Mouse (Mus musculus) hindbrain, embryonic 16.5 days (tissue): ENCODE data around the gene Hivep2. TPM values are rescaled to one million over a fixed set of nuclear protein-coding genes. Genes with fewer than 3 reads are reported as not detected.

Experiments
- ATAC-seq: fragments of 200-750 bp; cut with Nextera tagmentation; 2 replicates; pipeline ENCODE4 v1.8.0; 2017; ENCODE audit warnings: moderate TSS enrichment, moderate library complexity
- H3K27ac ChIP-seq: fragments of 300-500 bp; sonication (generic); 2 replicates; pipeline ENCODE4 v1.5.1; 2014; ENCODE audit warnings: low read depth, mild to moderate bottlenecking, control low read depth, low read length, moderate library complexity
- H3K27me3 ChIP-seq: fragments of 300-500 bp; sonication (generic); replicated peaks from 2 replicates; pipeline ENCODE4 v1.6.1; 2014; ENCODE audit warnings: low read length; ENCODE audit not compliant: control insufficient read depth, insufficient read depth
- H3K36me3 ChIP-seq: fragments of 300-500 bp; sonication (generic); 2 replicates; pipeline ENCODE4 v1.6.1; 2014; ENCODE audit warnings: mild to moderate bottlenecking, low read length, moderate library complexity, mixed read lengths; ENCODE audit not compliant: control insufficient read depth, insufficient read depth
- H3K4me1 ChIP-seq: fragments of 300-500 bp; sonication (generic); 2 replicates; pipeline ENCODE4 v1.6.1; 2014; ENCODE audit warnings: low read depth, low read length; ENCODE audit not compliant: control insufficient read depth, insufficient read depth
- H3K4me2 ChIP-seq: fragments of 300-500 bp; sonication (generic); 2 replicates; pipeline ENCODE4 v1.6.1; 2014; ENCODE audit warnings: mild to moderate bottlenecking, low read length, control low read depth, moderate library complexity
- H3K4me3 ChIP-seq: fragments of 300-500 bp; sonication (generic); 2 replicates; pipeline ENCODE4 v1.5.1; 2014; ENCODE audit warnings: mild to moderate bottlenecking, low read length, control low read depth, moderate library complexity
- H3K9ac ChIP-seq: fragments of 300-500 bp; sonication (generic); 2 replicates; pipeline ENCODE4 v1.6.1; 2014; ENCODE audit warnings: low read depth, mild to moderate bottlenecking, control low read depth, low read length, moderate library complexity
- H3K9me3 ChIP-seq: fragments of 300-500 bp; sonication (generic); 2 replicates; pipeline ENCODE4 v1.6.1; 2014; ENCODE audit warnings: mild to moderate bottlenecking, low read length, moderate library complexity; ENCODE audit not compliant: control insufficient read depth
- WGBS: fragments of 180-500 bp; shearing (Covaris S2); extraction: QIAGEN DNeasy Blood & Tissue Kit; methylation state at CpG from one replicate; pipeline ENCODE4 v1.1.7; 2014; 5-methylcytosine and 5-hydroxymethylcytosine counted together
- polyA plus RNA-seq: library from polyadenylated mRNA; unstranded; fragments of >200 nt; fragmentation: Nextera tagmentation; extraction: Ambion mirVana; gene quantifications from 2 replicates; pipeline ENCODE4 v1.2.1, GENCODE M21; 2015

Gene Hivep2
- polyA plus RNA-seq, 1 experiment from 2014 or later = 12.5 TPM

DNA sequence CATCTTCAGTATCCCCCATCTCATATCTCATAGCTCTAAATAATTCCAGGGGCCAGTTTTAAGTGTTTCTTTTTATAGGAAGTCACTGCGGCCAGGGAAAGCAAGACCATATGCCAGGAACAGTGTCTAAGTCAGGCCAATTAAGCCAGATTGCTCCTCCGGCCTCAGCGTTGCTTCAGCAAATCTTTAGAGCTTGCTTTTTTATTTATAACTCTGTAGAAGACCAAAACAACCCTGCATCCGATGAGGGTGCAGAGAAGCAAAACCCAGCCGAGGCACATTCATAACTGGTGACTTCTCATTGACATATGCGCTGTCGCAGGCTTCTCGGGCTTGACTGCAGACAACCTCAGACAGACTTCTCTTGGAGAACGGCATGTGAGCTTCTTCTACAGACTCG, 225.3 kb downstream of the Hivep2 start:
- H3K9me3 ChIP-seq = no peaks in the 10 kb centered on the region
- H3K4me3 ChIP-seq = no peak overlapping the region
- H3K36me3 ChIP-seq = no peaks in the 10 kb centered on the region
- no peak overlapping the region for H3K9ac ChIP-seq
- no peak overlapping the region for H3K4me2 ChIP-seq
- no peak overlapping the region for H3K27ac ChIP-seq
- 83% methylated on average over 10 of the region's 10 CpGs for WGBS
- no peaks in the 10 kb centered on the region; the same call in 1 of the 2 replicates for H3K4me1 ChIP-seq
- no peaks in the 10 kb centered on the region for H3K27me3 ChIP-seq
- no peak for ATAC-seq

DNA sequence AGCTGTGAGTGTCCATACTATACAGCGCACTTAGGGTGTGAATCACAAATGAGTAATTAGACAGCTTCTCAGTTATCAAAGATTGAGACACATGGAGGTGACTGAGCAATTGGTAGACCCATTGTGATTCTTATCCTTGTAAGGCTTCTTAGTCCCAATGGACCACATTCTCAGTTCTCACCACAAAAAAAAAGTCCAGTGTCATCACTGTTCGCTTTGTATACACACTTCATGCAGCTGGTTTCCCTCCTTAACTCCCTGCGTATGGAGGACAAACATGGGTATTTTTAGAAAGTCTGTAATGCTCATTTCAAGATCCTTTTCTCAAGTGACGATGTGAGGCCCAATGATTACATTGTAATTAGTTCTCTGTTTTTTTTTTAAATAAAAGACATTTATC, 226.3 kb downstream of the Hivep2 start:
- Histone ChIP-seq H3K9me3 (no peaks in the 10 kb centered on the region), H3K4me2 (no peak overlapping the region), H3K36me3 (no peaks in the 10 kb centered on the region), H3K27me3 (no peaks in the 10 kb centered on the region), H3K27ac (no peak overlapping the region), H3K4me1 (no peaks in the 10 kb centered on the region; the same call in 1 of the 2 replicates), H3K4me3 (no peak overlapping the region), H3K9ac (no peak overlapping the region)
- no peak for ATAC-seq
- WGBS = 89% methylated on average over 4 of the region's 4 CpGs

DNA sequence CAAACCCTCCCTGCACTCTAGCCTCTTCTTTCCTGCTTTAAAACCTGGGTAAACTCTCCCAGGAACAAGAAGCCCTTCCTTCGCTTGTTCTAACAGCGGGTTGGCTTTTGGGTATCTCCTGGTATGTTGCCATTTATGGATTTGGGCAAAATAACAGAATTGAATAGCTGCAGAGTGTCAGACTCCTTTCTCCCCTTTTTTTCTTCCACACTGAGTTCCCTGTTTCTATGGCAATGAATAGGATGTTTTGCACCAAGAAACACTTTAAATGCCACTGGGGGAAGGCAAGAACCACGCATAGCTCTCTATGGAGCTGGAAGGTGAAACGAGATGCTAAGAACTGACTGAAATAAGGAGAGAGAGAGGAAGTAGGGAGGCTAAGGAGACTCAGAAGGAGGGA, 227.8 kb downstream of the Hivep2 start:
- Histone ChIP-seq H3K4me2 (no peak overlapping the region), H3K27ac (no peak overlapping the region), H3K27me3 (no peaks in the 10 kb centered on the region), H3K4me3 (no peak overlapping the region), H3K9me3 (no peaks in the 10 kb centered on the region), H3K36me3 (no peaks in the 10 kb centered on the region), H3K9ac (no peak overlapping the region), H3K4me1 (no peaks in the 10 kb centered on the region; the same call in 1 of the 2 replicates)
- WGBS = 44% methylated on average over 4 of the region's 4 CpGs
- ATAC-seq = no peak; the same call in 1 of the 2 replicates

DNA sequence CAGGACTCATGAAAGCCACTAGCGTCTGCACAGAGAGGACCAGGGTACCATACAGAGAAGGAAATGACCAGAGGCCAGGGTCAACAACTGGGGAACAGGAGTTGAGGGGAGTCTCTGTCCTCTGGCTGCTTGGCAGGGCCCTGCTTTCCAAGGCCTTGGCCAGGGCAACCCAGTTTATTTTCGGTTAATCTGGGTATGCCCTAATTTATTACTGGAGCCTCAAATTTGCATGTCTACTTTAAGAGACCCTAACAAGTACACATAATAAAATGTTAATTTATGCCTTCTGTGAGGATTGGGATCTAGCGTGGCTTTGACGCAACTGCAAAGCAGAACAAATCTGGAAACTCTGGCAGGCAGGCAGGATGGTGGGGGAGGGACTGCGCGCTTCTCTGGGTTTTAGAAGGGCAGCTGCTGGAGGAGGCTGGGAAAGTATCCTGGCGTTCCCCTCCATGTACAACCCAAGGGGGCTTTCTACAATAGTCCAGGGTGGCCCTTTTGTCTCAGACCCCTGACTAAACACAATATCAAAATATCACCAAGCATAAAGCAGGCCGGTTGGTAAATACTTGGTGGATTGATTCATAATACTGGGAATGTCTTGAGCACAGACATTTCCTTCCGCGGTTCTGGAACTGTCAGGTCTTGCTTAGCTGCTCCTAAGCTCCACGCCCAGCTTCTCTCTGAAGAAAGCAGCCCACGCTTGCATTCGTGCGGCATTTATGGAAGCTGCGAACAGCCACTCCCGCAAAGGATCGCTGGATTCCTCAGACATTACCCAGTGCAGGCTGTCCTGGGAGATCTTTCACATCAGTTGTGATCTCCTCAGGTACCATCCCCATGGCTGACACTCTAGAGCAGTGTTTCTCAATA, 230.1 kb downstream of the Hivep2 start:
- no peak overlapping the region for H3K9ac ChIP-seq

DNA sequence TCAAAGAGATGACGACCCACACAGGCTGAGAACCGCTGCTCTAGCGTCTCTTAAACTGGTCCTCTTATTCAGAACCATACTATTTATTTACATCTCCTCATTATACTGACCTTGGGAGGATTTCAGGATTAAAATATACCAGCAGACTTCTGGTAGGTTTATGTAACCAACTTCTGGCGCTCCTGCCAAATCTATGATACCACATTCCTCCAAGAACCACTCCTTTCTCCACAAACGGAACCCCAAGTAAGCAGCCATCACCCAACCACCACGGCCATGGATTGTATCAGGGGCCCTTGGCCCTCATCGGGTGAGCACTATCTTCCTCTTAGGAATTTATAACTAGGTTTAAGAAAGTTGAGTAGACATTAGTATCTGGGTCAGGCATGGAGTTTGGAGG, 230.9 kb downstream of the Hivep2 start:
- H3K4me3 ChIP-seq = no peak overlapping the region
- H3K9me3 ChIP-seq = no peaks in the 10 kb centered on the region
- no peak for ATAC-seq
- no peaks in the 10 kb centered on the region for H3K36me3 ChIP-seq
- no peak overlapping the region for H3K9ac ChIP-seq
- H3K4me2 ChIP-seq = no peak overlapping the region
- 92% methylated on average over 7 of the region's 7 CpGs for WGBS
- no peak overlapping the region for H3K27ac ChIP-seq
- H3K27me3 ChIP-seq = no peaks in the 10 kb centered on the region
- no peaks in the 10 kb centered on the region; the same call in 1 of the 2 replicates for H3K4me1 ChIP-seq

More for the DNA sequence above, 230.1 kb downstream of the Hivep2 start:
- peak; percentile 61 for ATAC-seq
- H3K4me3 ChIP-seq = no peak overlapping the region
- no peaks in the 10 kb centered on the region for H3K9me3 ChIP-seq
- no peak overlapping the region for H3K27ac ChIP-seq
- H3K36me3 ChIP-seq = no peaks in the 10 kb centered on the region
- H3K27me3 ChIP-seq = no peaks in the 10 kb centered on the region
- 57% methylated on average over 17 of the region's 17 CpGs for WGBS
- H3K4me1 ChIP-seq = no peaks in the 10 kb centered on the region; the same call in 1 of the 2 replicates
- no peak overlapping the region for H3K4me2 ChIP-seq

DNA sequence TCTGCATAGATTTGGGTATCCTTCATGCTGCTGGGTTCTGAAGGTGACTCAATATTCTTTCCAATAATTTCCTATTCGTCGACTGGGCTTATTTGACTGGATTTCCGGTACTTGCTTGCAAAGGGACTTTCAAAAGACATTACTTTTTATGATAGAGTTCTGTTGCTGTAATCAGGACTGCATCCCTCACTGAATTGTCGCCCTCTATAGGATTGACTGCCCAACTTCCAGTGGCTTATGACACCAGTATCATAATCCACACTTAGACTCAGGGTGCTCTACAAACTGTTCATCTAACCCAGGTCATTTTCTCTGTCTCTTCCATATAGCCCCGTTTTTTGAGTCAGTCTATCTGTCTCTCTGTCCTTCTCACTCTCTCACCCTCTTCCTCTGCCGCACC, 231.4 kb downstream of the Hivep2 start:
- Histone ChIP-seq H3K4me2 (no peak overlapping the region), H3K27me3 (no peaks in the 10 kb centered on the region), H3K9me3 (no peaks in the 10 kb centered on the region), H3K36me3 (no peaks in the 10 kb centered on the region), H3K4me3 (no peak overlapping the region), H3K4me1 (no peaks in the 10 kb centered on the region; the same call in 1 of the 2 replicates), H3K27ac (no peak overlapping the region), H3K9ac (no peak overlapping the region)
- ATAC-seq = no peak
- 74% methylated on average over 6 of the region's 6 CpGs for WGBS

DNA sequence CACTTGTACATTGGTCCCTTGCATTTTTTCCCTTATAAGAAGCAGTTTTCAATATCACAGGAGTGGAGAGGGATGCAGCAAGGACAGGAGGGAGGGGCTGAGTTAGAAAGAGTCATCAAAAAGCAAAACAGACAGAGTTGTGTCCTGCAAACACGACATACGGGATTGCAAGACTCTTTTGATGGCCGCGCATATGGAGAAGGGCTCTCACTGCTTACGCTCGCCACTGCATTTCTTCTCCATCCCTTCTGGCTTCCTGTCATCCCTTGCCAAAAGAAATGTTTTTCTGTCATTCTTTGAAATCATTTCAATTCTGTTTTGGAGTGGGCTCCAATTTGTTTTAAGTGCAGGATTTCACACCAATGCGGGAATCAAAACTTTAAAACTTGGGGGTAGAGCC, 233.5 kb downstream of the Hivep2 start:
- Histone ChIP-seq H3K9ac (no peak overlapping the region), H3K27ac (no peak overlapping the region), H3K4me3 (no peak overlapping the region), H3K4me2 (no peak overlapping the region), H3K4me1 (no peaks in the 10 kb centered on the region), H3K27me3 (no peaks in the 10 kb centered on the region), H3K36me3 (no peaks in the 10 kb centered on the region), H3K9me3 (no peaks in the 10 kb centered on the region)
- no peak for ATAC-seq
- 63% methylated on average over 7 of the region's 7 CpGs for WGBS

DNA sequence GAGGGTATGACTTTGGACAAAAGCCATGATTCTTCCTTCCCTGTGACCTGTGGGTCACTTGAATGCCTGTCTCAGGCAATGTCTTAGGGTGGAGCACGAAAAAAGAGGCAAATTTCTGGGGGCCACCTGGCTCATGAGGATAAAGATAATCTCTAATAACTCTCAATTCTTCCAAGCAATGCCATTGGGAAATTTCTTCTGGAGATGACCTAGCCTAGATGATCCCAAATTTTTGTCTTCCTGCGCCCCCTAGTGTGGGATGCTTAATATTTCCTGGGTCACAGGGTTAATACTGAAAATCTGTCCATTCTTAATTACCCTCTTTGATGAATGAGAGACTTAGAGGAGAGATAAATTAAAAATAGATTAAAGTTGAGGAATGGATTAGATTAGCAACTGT, 234.4 kb downstream of the Hivep2 start:
- no peak overlapping the region for H3K4me2 ChIP-seq
- no peaks in the 10 kb centered on the region for H3K27me3 ChIP-seq
- H3K4me3 ChIP-seq = no peak overlapping the region
- ATAC-seq = peak; percentile 71
- H3K9ac ChIP-seq = no peak overlapping the region
- no peaks in the 10 kb centered on the region for H3K4me1 ChIP-seq
- H3K9me3 ChIP-seq = no peaks in the 10 kb centered on the region
- no peaks in the 10 kb centered on the region for H3K36me3 ChIP-seq
- H3K27ac ChIP-seq = no peak overlapping the region
- WGBS = 2% methylated on average over 2 of the region's 2 CpGs
